Comparison of ENCODE assay signal across 7 mouse cellular contexts in the genomic region with DNA sequence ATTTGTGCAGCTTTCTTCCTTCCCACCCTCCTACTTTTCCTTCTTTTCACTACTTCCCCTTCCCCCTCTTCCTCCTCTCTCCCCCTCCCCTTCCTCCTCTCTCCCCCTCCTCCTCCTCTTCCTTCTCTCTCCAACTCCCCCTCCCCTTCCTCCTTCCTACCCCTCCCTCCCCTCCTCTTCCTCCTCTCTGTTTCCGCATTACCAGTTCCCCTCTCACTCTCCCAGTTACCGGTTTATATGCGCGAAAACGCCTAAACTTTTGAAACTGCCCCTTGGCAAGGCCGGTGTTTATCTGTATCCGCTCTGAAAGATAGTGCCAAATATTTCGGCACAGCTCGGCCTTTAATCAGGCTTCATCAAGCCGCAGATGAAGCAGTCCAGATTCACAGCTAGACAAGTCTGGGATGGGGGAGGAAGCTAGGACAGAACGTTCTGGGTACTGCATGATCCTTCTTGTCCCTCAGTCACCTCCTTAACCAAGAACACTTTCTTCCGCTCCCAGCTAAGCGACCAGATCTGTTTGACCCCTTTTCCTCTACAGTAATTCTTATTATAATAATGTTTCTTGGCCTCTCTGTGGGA. TPM values are rescaled to one million over a fixed set of nuclear protein-coding genes. Genes with fewer than 3 reads are reported as not detected.
DNase-seq lines count a peak whose midpoint lies in the region; ATAC-seq lines count a peak whose summit lies in the region.

No protein-coding gene starts in this region.

- no peaks in the 10 kb centered on the region for H3K27me3 ChIP-seq in liver, embryonic 12.5 days (replicated peaks)
- H3K27me3 ChIP-seq in liver, embryonic 11.5 days (replicated peaks; ENCODE audit: control insufficient read depth, insufficient read depth, low read length): no peaks in the 10 kb centered on the region

- WGBS in liver, embryonic 12.5 days (ENCODE audit: insufficient replicate concordance): 27% methylated on average over 13 of the region's 13 CpGs
- 31% methylated on average over 13 of the region's 13 CpGs for WGBS in liver, embryonic 11.5 days

- DNase-seq in liver, embryonic 11.5 days (ENCODE audit: low spot score): no peak
- DNase-seq in gonadal fat pad, adult 2 months (ENCODE audit: low read depth): peak; percentile 55
- DNase-seq in kidney, adult 18-20 months: peak; percentile 41
- peak; percentile 82 for DNase-seq in lung, postnatal 25 days (ENCODE audit: low spot score)
- DNase-seq in thymus, postnatal 14 days: no peak

- H3K27ac ChIP-seq in liver, embryonic 12.5 days: no peak overlapping the region
- no peak overlapping the region for H3K27ac ChIP-seq in liver, embryonic 11.5 days (ENCODE audit: low read depth, low read length)

- no peaks in the 10 kb centered on the region for H3K4me1 ChIP-seq in liver, embryonic 12.5 days
- no peaks in the 10 kb centered on the region for H3K4me1 ChIP-seq in liver, embryonic 11.5 days (replicated peaks; ENCODE audit: control insufficient read depth, insufficient read depth, low read length)

- no peaks in the 10 kb centered on the region for H3K36me3 ChIP-seq in liver, embryonic 12.5 days
- H3K36me3 ChIP-seq in liver, embryonic 11.5 days (ENCODE audit: control insufficient read depth, insufficient read depth, low read length): no peaks in the 10 kb centered on the region

- no peak overlapping the region for H3K9ac ChIP-seq in liver, embryonic 12.5 days
- no peak overlapping the region for H3K9ac ChIP-seq in liver, embryonic 11.5 days (ENCODE audit: low read depth, low read length)

- no peak for ATAC-seq in liver, embryonic 12.5 days
- no peak for ATAC-seq in liver, embryonic 11.5 days (replicated peaks; ENCODE audit: low FRiP score)
- no peak for ATAC-seq in inflammation-experienced regulatory T-cells, adult 6 months

- no peak overlapping the region for H3K4me3 ChIP-seq in liver, embryonic 12.5 days
- H3K4me3 ChIP-seq in liver, embryonic 11.5 days (ENCODE audit: low read depth, low read length): no peak overlapping the region

- H3K4me2 ChIP-seq in liver, embryonic 12.5 days: 0 out of 2 replicates have a peak overlapping the region, but pooled peaks have one; percentile 11
- no peak overlapping the region for H3K4me2 ChIP-seq in liver, embryonic 11.5 days

- no peaks in the 10 kb centered on the region for H3K9me3 ChIP-seq in liver, embryonic 12.5 days (replicated peaks)
- no peaks in the 10 kb centered on the region for H3K9me3 ChIP-seq in liver, embryonic 11.5 days (ENCODE audit: control insufficient read depth, low read length)

RNA-seq across cellular contexts. Expression of a gene that starts 30.9 kb away (rescaled TPM):
- polyA plus RNA-seq in liver, embryonic 12.5 days (2016; fragmentation: Nextera tagmentation; extraction: Ambion mirVana): 6.9 and 8.2 TPM in 2 replicates
- polyA plus RNA-seq in liver, embryonic 11.5 days (2014; fragmentation: Nextera tagmentation; extraction: Ambion mirVana): 9.7 and 10.1 TPM in 2 replicates
- 30.3 and 43.5 TPM in 2 replicates for polyA plus RNA-seq in gonadal fat pad, adult 2 months (2012; rRNA removed)
- 1 to 10 TPM; 4.5 to 7.6 (median 6.8) TPM for polyA plus RNA-seq in inflammation-experienced regulatory T-cells, adult 6 months (2017; shearing (Covaris generic))

Comparison
In these comparisons a context has a peak if more than half of its experiments do, and no peak if none do; other contexts are left out.
1. DNase-seq: peak in gonadal fat pad, adult 2 months (single experiment), kidney, adult 18-20 months (single experiment) and lung, postnatal 25 days (single experiment); none in liver, embryonic 11.5 days (single experiment) and thymus, postnatal 14 days (single experiment).